ENCODE assay signal across 10 mouse cellular contexts in the genomic region with DNA sequence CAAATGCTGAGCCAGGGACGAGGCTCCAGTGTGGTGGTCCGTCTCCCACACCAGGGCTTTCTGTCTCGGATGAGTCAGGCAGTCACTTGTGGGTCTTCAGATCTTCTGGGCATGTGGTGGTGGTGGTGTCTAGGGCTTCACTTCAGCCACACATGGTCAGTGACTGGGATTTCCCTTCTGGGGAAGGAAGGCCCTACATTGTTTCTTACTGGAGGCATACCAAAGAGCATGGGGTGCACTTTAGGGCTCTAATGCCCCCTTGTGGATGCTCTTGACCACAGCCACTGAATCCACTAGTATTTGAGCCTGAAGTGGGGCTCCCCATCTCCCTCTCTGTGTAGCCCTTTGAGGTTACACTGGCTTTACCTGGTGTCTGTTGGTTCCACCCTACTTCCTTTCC. TPM values are rescaled to one million over a fixed set of nuclear protein-coding genes. Genes with fewer than 3 reads are reported as not detected.
DNase-seq lines count a peak whose midpoint lies in the region; ATAC-seq and TF ChIP-seq lines count a peak whose summit lies in the region.
"Had no signal": no experiment of that assay in that cellular context is flagged by ENCODE, and none has a peak within 500 bp of the region (broad histone marks: within the 10 kb centered on the region; RNA-seq: fewer than 3 reads in every experiment).

No protein-coding gene starts in this region.

- WGBS in liver, embryonic 12.5 days (ENCODE audit: insufficient replicate concordance): 73% methylated on average over 3 of the region's 3 CpGs
- WGBS in heart, embryonic 16.5 days: 88% methylated on average over 3 of the region's 3 CpGs
- 90% methylated on average over 3 of the region's 3 CpGs for WGBS in lung, postnatal 0 days

- H3K36me3 ChIP-seq in liver, embryonic 12.5 days: no peaks in the 10 kb centered on the region
- no peaks in the 10 kb centered on the region for H3K36me3 ChIP-seq in heart, embryonic 16.5 days (ENCODE audit: control insufficient read depth, insufficient read depth)
- H3K36me3 ChIP-seq in lung, postnatal 0 days (ENCODE audit: insufficient read depth, low read length): no peaks in the 10 kb centered on the region
- H3K36me3 ChIP-seq: liver, embryonic 15.5 days had no signal

- no peak overlapping the region for H3K27ac ChIP-seq in liver, embryonic 12.5 days
- H3K27ac ChIP-seq in heart, embryonic 16.5 days (ENCODE audit: low read length): no peak overlapping the region
- H3K27ac ChIP-seq in lung, postnatal 0 days (ENCODE audit: low read length): no peak overlapping the region
- H3K27ac ChIP-seq: liver, embryonic 15.5 days had no signal

- TF ChIP-seq CTCF in lung, postnatal 0 days (IDR thresholded peaks at IDR 0.05): peak; percentile 80

- TF ChIP-seq EP300 in lung, postnatal 0 days (IDR thresholded peaks at IDR 0.05): no peak

- no peaks in the 10 kb centered on the region for H3K9me3 ChIP-seq in liver, embryonic 12.5 days (replicated peaks)
- no peaks in the 10 kb centered on the region for H3K9me3 ChIP-seq in heart, embryonic 16.5 days (replicated peaks; ENCODE audit: control insufficient read depth, low read length)
- no peaks in the 10 kb centered on the region for H3K9me3 ChIP-seq in lung, postnatal 0 days (ENCODE audit: low read length)
- H3K9me3 ChIP-seq: liver, embryonic 15.5 days had no signal

- peaks cover 7% of the 10 kb centered on the region for H3K4me1 ChIP-seq in liver, embryonic 12.5 days
- H3K4me1 ChIP-seq in heart, embryonic 16.5 days (ENCODE audit: control insufficient read depth, insufficient read depth, low read length): peaks cover 5% of the 10 kb centered on the region
- no peaks in the 10 kb centered on the region; the same call in 1 of the 2 replicates for H3K4me1 ChIP-seq in lung, postnatal 0 days (ENCODE audit: insufficient read depth, low read depth, low read length)

- H3K4me3 ChIP-seq in liver, embryonic 12.5 days: no peak overlapping the region
- no peak overlapping the region for H3K4me3 ChIP-seq in heart, embryonic 16.5 days (ENCODE audit: low read length)
- no peak overlapping the region for H3K4me3 ChIP-seq in lung, postnatal 0 days (ENCODE audit: low read depth, low read length)
- H3K4me3 ChIP-seq: erythroblast, embryonic 14.5 days; liver, embryonic 15.5 days had no signal

- peak; percentile 54 for DNase-seq in CD4-positive, CD25-positive, alpha-beta regulatory T cell, adult 2 months (ENCODE audit: low read depth, low spot score)
- DNase-seq in liver: peak; percentile 25
- peak; percentile 69 for DNase-seq in cerebellum, postnatal 14 days
- DNase-seq in lung, postnatal 0 days (ENCODE audit: low spot score): peak; percentile 59
- no peak for DNase-seq in urinary bladder, postnatal 25 days (ENCODE audit: low spot score)

- no peak for ATAC-seq in CD4-positive, CD25-positive, alpha-beta regulatory T cell, adult 4 months
- no peak for ATAC-seq in liver, embryonic 12.5 days
- ATAC-seq in heart, embryonic 16.5 days (replicated peaks; ENCODE audit: extremely low read depth, insufficient read depth, low FRiP score): 0 out of 2 replicates have a peak, but pooled peaks have one; percentile 14
- peak; percentile 27; the same call in 1 of the 2 replicates for ATAC-seq in lung, postnatal 0 days

- no peaks in the 10 kb centered on the region for H3K27me3 ChIP-seq in liver, embryonic 12.5 days (replicated peaks)
- H3K27me3 ChIP-seq in heart, embryonic 16.5 days (ENCODE audit: control insufficient read depth, insufficient read depth, low read length): 0 out of 2 replicates have a peak, but pooled peaks cover 2% of the 10 kb centered on the region
- no peaks in the 10 kb centered on the region for H3K27me3 ChIP-seq in lung, postnatal 0 days (replicated peaks; ENCODE audit: insufficient read depth, low read length)
- H3K27me3 ChIP-seq: liver, embryonic 15.5 days had no signal

- no peak overlapping the region for H3K4me2 ChIP-seq in liver, embryonic 12.5 days
- H3K4me2 ChIP-seq in heart, embryonic 16.5 days (ENCODE audit: low read depth, low read length): no peak overlapping the region
- H3K4me2 ChIP-seq in lung, postnatal 0 days (replicated peaks; ENCODE audit: low read depth, low read length): no peak overlapping the region
- H3K4me2 ChIP-seq: liver, embryonic 15.5 days had no signal

- no peak overlapping the region for H3K9ac ChIP-seq in liver, embryonic 12.5 days
- no peak overlapping the region for H3K9ac ChIP-seq in heart, embryonic 16.5 days (ENCODE audit: low read length)
- H3K9ac ChIP-seq in lung, postnatal 0 days (replicated peaks; ENCODE audit: low read depth): no peak overlapping the region
- H3K9ac ChIP-seq: liver, embryonic 15.5 days had no signal

RNA-seq across cellular contexts. Expression of a gene that starts 47.9 kb away (rescaled TPM):
- polyA plus RNA-seq in CD4-positive, CD25-positive, alpha-beta regulatory T cell, adult 4 months (2017; shearing (Covaris generic)): not detected
- polyA plus RNA-seq in liver, embryonic 12.5 days (2016; fragmentation: Nextera tagmentation; extraction: Ambion mirVana): not detected in 2 replicates
- not detected in 2 replicates for polyA plus RNA-seq in heart, embryonic 16.5 days (2015; fragmentation: Nextera tagmentation; extraction: Ambion mirVana)
- not detected in 2 replicates for polyA plus RNA-seq in lung, postnatal 0 days (2015; fragmentation: Nextera tagmentation; extraction: Ambion mirVana)
- polyA plus RNA-seq: erythroblast, embryonic 14.5 days; liver, embryonic 15.5 days had no signal

RNA-seq across cellular contexts. Expression of a gene that starts 57.1 kb away (rescaled TPM):
- polyA plus RNA-seq in CD4-positive, CD25-positive, alpha-beta regulatory T cell, adult 4 months (2017; shearing (Covaris generic)): not detected
- 39.5 and 41.4 TPM in 2 replicates for polyA plus RNA-seq in liver, embryonic 12.5 days (2016; fragmentation: Nextera tagmentation; extraction: Ambion mirVana)
- polyA plus RNA-seq in heart, embryonic 16.5 days (2015; fragmentation: Nextera tagmentation; extraction: Ambion mirVana): 0.19 and 0.45 TPM in 2 replicates
- 0.23 and 0.69 TPM in 2 replicates for polyA plus RNA-seq in lung, postnatal 0 days (2015; fragmentation: Nextera tagmentation; extraction: Ambion mirVana)

Comparison
In these comparisons a context has a peak if more than half of its experiments do, and no peak if none do; other contexts are left out.
1. ATAC-seq: peak in heart, embryonic 16.5 days (single experiment) and lung, postnatal 0 days (single experiment); none in CD4-positive, CD25-positive, alpha-beta regulatory T cell, adult 4 months (single experiment) and liver, embryonic 12.5 days (single experiment).
2. RNA of a gene that starts 57.1 kb away (polyA plus RNA-seq): 39.5 to 41.4 TPM in liver, embryonic 12.5 days; 0.23 to 0.69 TPM in lung, postnatal 0 days, 0.19 to 0.45 TPM in heart, embryonic 16.5 days and not detected in CD4-positive, CD25-positive, alpha-beta regulatory T cell, adult 4 months; every median in the first group is over 10 times any median in the second.